Mouse (Mus musculus) 416B (cell line): Measurements from ENCODE around the gene Gba.
"Not testable (repeated sequence)": the region's sequence is repeated elsewhere in the genome, so short reads cannot be mapped to it uniquely, and the experiment has no call there.

Source experiments
- DNase-seq: peaks from one replicate; pipeline ENCODE4 v3.0.0; 2011; ENCODE audit warnings: low read depth

Gene Gba

GRCm38 (mm10) chr3:89215853-89216252, 13.1 kb downstream of the Gba start:
- DNase-seq: peak; percentile 85

- DNase-seq: not testable (repeated sequence)
These were observed 13.7 kb downstream of the Gba start for GRCm38 (mm10) chr3:89216407-89216806.

GRCm38 (mm10) chr3:89218271-89218670, 15.5 kb downstream of the Gba start:
- DNase-seq: no peak

GRCm38 (mm10) chr3:89219546-89219945, 16.8 kb downstream of the Gba start:
- DNase-seq: no peak

- no peak for DNase-seq
These were observed 18.4 kb downstream of the Gba start for GRCm38 (mm10) chr3:89221167-89221566.

GRCm38 (mm10) chr3:89224796-89225195, 22.1 kb downstream of the Gba start:
- no peak for DNase-seq

GRCm38 (mm10) chr3:89225321-89225815, 22.6 kb downstream of the Gba start:
- DNase-seq: no peak

- no peak for DNase-seq
These were observed 23.2 kb downstream of the Gba start for GRCm38 (mm10) chr3:89225918-89226317.

GRCm38 (mm10) chr3:89226361-89226760, 23.6 kb downstream of the Gba start:
- DNase-seq: no peak

- DNase-seq: no peak
These were observed 24.2 kb downstream of the Gba start, which contains the start of gene Mtx1 for GRCm38 (mm10) chr3:89226900-89227299. TSS of gene Mtx1 (minus strand) at chr3:89227088.

GRCm38 (mm10) chr3:89227307-89228179, 24.8 kb downstream of the Gba start:
- DNase-seq: peak; percentile 73

GRCm38 (mm10) chr3:89228180-89228549, 25.4 kb downstream of the Gba start:
- DNase-seq: peak; percentile 88

GRCm38 (mm10) chr3:89228836-89229235, 26.1 kb downstream of the Gba start, which contains the start of gene Muc1:
TSS of gene Muc1 (plus strand) at chr3:89229057.
- no peak for DNase-seq

GRCm38 (mm10) chr3:89229276-89229675, 26.5 kb downstream of the Gba start:
- peak; percentile 42 for DNase-seq

GRCm38 (mm10) chr3:89230561-89230960, 27.8 kb downstream of the Gba start:
- DNase-seq: no peak

- DNase-seq: peak; percentile 72
These were observed 28.6 kb downstream of the Gba start for GRCm38 (mm10) chr3:89231345-89231744.

- DNase-seq: no peak
These were observed 29.1 kb downstream of the Gba start for GRCm38 (mm10) chr3:89231772-89232275.

GRCm38 (mm10) chr3:89232614-89233013, 29.9 kb downstream of the Gba start:
- DNase-seq: no peak

GRCm38 (mm10) chr3:89233562-89234110, 30.9 kb downstream of the Gba start:
- DNase-seq: no peak

- no peak for DNase-seq
These were observed 33.8 kb downstream of the Gba start for GRCm38 (mm10) chr3:89236516-89236915.

GRCm38 (mm10) chr3:89237682-89238081, 35.0 kb downstream of the Gba start:
- no peak for DNase-seq

- no peak for DNase-seq
These were observed 35.8 kb downstream of the Gba start for GRCm38 (mm10) chr3:89238494-89238893.

- peak; percentile 85 for DNase-seq
These were observed 39.7 kb downstream of the Gba start for GRCm38 (mm10) chr3:89242331-89242895.
